Mouse (Mus musculus) spleen, postnatal 4 days (tissue): ENCODE measurements around the gene Hist1h2bl.

Experiments
- DNase-seq, 2 experiments: peaks; one replicate each; pipeline ENCODE4 v3.0.0; 2022; ENCODE audit warnings: low spot score in 2 of 2

Hist1h2bl gene

DNA sequence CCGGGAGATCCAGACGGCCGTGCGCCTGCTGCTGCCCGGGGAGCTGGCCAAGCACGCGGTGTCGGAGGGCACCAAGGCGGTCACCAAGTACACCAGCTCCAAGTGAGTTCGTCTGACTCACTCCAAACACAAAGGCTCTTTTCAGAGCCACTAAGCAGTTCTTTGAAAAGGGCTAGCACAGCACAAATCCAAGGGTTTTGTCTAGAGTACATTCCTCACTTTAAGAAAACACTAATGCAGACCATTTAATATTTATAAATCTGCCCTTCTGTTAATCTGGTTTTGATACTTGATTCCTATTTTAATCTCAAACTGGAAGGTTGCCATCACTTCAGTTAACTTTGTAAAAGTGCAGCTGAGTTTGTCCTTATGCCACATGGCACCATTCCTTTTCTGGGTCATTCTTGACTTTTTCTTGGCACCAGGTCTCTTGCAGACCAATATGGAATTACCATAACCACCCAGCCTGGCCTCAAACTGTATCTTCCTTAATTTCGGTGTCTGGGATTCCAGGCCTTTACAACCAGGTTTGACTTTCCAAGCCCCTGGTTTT, 6.5 kb upstream of the Hist1h2bl start:
- DNase-seq: peak in 1 of 2 experiments; percentile 23

- DNase-seq: peak; percentile 78 to 85
These were observed 5.9 kb upstream of the Hist1h2bl start, which contains the start of gene Hist1h2bm for GRCm38 (mm10) chr13:21721757-21722372. TSS of gene Hist1h2bm (plus strand) at chr13:21722044.

DNA sequence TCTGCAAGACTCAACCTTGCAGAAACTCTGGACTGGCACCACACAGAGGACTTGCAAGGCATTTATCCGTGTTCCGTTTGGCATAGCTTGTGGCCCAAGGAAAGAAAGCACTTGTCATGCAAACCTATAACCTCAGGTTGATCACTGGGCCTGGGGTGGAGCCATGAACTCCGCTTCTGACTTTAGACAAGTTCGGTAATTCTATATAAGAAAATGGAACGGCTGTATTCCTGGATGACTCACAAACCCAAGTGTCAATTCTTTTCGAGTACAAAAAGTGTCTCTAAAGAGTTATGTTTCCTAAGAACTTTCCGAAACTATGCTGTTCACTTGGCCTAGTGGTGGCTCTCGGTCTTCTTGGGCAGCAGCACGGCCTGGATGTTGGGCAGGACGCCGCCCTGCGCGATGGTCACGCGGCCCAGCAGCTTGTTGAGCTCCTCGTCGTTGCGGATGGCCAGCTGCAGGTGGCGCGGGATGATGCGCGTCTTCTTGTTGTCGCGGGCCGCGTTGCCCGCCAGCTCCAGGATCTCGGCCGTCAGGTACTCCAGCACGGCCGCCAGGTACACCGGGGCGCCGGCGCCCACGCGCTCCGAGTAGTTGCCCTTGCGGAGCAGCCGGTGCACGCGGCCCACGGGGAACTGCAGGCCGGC, 5.3 kb upstream of the Hist1h2bl start:
- DNase-seq: peak in 1 of 2 experiments; percentile 25

DNA sequence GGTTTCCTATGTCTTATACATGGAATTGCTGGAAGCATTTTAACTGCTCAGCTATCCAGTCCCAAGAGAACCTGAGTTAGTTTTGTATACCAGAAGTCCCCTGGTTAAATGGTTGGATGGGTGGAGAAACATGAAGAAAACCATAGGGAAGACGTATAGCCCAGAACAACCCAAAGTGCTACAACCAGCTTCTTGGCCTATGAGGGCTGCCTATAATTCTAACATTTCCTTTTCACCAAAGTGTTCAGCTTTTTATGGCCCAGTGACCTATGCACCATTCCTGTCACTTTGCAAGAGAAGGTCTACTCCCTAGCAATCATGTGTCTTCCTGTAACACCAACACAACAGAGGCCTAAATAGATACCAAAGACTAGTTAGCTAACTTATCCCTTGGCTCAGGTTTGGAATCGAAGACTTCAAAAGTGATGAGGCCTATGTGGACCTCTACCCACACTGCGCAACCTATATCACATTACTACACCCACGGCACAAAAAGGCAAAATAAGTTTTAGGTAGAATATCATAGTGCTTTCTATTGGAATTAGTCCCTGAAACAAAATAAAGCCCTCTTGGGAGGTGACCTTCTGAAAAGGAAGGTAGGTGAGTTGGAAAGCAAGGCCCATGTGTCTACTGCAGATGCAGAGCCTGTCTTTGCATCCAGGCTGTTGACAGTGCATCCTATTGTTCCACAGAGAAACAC, 2.6 kb upstream of the Hist1h2bl start:
- peak in 1 of 2 experiments; percentile 18 for DNase-seq

- DNase-seq: peak; percentile 90 to 94
These were observed 1.7 kb upstream of the Hist1h2bl start, which contains the start of gene Hist1h3h for GRCm38 (mm10) chr13:21717397-21718357. TSS of gene Hist1h3h (plus strand) at chr13:21717659.

DNA sequence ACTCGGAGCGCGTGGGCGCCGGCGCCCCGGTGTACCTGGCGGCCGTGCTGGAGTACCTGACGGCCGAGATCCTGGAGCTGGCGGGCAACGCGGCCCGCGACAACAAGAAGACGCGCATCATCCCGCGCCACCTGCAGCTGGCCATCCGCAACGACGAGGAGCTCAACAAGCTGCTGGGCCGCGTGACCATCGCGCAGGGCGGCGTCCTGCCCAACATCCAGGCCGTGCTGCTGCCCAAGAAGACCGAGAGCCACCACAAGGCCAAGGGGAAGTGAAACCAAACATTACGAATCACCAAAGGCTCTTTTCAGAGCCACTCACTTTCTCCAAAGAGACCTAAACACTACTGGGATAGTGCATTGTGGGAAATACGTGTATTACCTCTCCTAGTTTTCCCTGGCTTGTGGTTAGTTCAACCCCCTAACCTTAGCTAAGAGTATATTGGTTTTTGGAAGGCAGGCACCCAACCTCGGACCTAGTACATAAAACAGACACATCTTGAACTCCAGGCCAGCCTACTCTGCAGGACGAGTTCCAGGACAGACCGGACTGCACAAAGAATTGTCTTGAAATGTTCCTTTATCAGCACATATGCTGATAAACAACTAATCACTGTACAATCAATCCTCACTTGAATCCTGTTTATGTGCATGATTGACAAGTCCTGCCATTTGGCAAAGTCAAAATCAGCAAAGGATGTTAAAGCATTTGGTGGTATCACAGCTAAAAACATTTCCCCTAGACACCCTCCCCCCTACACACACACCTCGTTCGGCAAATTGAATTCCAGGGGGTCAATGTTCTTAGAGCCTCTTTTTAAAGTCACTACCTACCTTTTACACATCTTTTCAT, 823 bp upstream of the Hist1h2bl start:
- DNase-seq: peak; percentile 42 to 74

- peak; percentile 39 to 73 for DNase-seq
These were observed 646 bp downstream of the Hist1h2bl start for GRCm38 (mm10) chr13:21715131-21715863.

GRCm38 (mm10) chr13:21714725-21715124, 1.2 kb downstream of the Hist1h2bl start:
- DNase-seq: peak; percentile 72 to 82

DNA sequence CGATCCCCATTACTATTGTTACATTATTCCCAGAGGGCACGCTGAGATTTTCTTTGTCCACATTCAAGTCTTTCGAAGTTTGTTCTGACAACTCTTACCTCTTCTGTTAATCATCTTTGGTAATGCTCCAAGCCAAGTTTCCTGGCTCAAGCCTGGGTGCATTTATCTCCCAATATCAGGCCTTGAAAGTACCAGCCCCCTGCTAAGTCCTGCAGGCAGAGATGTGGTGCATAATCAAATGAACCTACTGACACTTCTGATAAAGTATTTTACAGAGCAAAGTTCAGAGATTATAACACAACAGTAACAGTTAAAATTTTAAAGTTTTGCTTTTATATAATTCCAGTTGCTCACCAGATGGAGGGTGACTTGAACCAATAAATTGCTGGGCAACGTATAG, 4.2 kb downstream of the Hist1h2bl start:
- DNase-seq: no peak

- peak; percentile 81 to 91 for DNase-seq
These were observed 5.0 kb downstream of the Hist1h2bl start for GRCm38 (mm10) chr13:21710821-21711525.

GRCm38 (mm10) chr13:21710031-21710711, 5.8 kb downstream of the Hist1h2bl start:
- peak; percentile 89 to 95 for DNase-seq

DNA sequence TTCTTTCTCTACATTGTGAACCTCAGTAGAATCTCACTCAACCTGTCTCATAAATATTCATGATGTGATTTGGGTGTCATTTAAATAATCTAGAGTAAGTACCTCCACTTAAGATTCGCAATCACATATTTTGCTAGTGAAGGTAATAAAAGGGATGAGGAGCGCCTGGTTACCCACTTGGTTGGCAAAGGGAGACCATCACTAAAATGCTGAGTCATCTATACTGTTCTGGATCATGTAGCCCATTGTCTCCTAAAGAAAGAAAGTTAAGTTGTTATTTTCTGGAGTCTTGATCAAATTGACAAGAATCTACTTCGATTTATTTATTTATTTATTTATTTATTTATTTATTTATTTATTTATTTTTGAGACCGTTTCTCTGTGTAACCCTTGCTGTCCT, 9.3 kb downstream of the Hist1h2bl start:
- no peak for DNase-seq

- DNase-seq: no peak
These were observed 18.1 kb downstream of the Hist1h2bl start, which contains the start of gene Olfr1359 for GRCm38 (mm10) chr13:21697811-21698210. TSS of gene Olfr1359 (plus strand) at chr13:21698111.

GRCm38 (mm10) chr13:21677305-21677704, 38.6 kb downstream of the Hist1h2bl start, which contains the start of gene Olfr1360:
TSS of gene Olfr1360 (minus strand) at chr13:21677405.
- DNase-seq: no peak
